Mouse (Mus musculus) adrenal gland, postnatal 36 days (tissue): ENCODE results near the gene Nbas. TPM values are rescaled to one million over a fixed set of nuclear protein-coding genes. Genes with fewer than 3 reads are reported as not detected.

ENCODE experiments used
- DNase-seq, 2 experiments: peaks; one replicate each; pipeline ENCODE4 v3.0.0; 2021; ENCODE audit warnings: mixed read lengths in 1 of 2
- total RNA-seq, 2 experiments: library from RNA; stranded (reverse); gene quantifications; 2 replicates each; pipeline ENCODE4 v1.2.3; 2021

Gene Nbas
- total RNA-seq, 2 experiments from 2014 or later: 27.0 to 30.6 TPM

DNA sequence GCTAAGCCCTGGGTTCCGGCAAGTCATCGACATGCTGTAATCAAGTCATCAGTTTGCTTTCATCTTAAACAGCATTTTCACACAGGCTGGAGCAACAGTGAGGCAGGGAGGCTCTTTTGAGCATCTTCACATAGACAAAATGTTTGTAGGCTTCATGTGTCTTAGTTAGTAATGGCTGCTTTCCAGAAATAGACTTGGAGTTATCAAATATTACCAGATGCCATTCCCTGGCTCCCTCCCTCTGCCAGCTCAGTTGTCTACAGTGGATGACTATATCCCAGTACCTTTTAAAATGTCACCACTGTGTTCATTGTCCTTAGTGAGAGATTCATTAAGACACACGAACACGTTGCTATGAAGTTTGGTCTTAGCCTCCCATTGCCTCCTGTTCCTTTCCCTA, 270.2 kb downstream of the Nbas start:
- no peak for DNase-seq

GRCm38 (mm10) chr12:13543806-13544205, 274.9 kb downstream of the Nbas start:
- DNase-seq: no peak

- no peak for DNase-seq
Measured at GRCm38 (mm10) chr12:13563646-13564289, 294.8 kb downstream of the Nbas start.

- DNase-seq: no peak
Measured at GRCm38 (mm10) chr12:13564330-13564729, 295.4 kb downstream of the Nbas start.

DNA sequence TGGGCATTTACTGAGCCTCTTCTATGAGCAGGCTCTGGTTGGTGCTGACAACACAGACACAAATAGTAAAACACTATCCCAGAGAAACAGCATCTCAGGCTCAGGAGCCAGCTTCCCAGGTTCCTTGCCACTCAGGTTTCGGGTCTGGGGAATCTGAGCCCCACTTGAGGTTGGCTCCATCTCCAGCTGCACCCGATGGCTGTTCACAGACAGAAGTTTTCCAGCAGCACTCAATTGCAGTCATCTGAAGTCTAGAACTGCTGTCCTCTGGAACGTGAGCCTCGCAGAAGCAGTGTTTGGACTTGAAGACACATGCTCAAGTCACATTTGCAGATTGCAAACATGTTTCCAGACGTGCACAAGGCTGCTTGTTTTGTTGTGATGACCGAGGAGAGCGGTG, 297.5 kb downstream of the Nbas start:
- DNase-seq: no peak

GRCm38 (mm10) chr12:13575158-13575557, 306.2 kb downstream of the Nbas start:
- DNase-seq: no peak

- DNase-seq: peak in 1 of 2 experiments; percentile 33
Measured at GRCm38 (mm10) chr12:13575605-13576600, 307.0 kb downstream of the Nbas start.

GRCm38 (mm10) chr12:13576761-13577160, 307.8 kb downstream of the Nbas start:
- DNase-seq: no peak

DNA sequence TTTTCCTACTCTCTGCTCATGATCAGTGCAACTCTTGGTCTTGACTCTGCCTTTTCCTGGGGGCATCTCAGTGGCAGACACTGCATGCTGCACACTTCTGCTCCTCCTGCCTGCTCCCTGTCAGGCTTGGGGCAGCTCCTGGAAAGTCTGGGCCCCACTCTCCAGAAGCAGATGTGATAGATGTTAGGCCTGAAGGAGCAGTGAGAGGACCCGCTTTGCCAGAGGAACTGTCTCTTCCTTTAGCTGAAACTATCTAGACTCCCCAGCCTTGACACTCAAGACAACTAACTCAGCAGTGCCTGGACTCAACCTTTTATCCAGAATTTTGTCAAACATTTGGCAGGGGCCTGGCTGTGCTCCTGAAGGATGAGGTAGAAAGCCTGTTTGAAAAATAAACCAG, 311.9 kb downstream of the Nbas start:
- DNase-seq: no peak

DNA sequence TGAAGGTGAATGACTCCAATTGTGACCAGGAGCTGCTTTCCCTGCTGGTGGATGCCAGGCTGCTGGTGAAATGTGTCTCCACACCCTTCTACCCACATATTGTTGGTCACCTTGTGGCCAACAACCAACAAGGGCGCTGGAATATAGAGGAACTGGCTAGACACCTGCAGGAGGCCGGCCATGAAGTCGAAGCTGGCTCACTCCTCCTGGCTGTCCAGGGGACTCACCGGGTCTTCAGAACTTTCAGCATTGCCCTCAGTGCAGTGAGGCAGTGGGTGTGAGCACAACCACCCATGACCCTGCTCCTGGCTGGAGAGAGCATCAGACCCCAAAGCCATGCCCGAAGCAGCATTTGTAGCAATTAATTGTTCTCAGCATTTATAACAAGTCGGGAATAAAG, 314.5 kb downstream of the Nbas start:
- no peak for DNase-seq

DNA sequence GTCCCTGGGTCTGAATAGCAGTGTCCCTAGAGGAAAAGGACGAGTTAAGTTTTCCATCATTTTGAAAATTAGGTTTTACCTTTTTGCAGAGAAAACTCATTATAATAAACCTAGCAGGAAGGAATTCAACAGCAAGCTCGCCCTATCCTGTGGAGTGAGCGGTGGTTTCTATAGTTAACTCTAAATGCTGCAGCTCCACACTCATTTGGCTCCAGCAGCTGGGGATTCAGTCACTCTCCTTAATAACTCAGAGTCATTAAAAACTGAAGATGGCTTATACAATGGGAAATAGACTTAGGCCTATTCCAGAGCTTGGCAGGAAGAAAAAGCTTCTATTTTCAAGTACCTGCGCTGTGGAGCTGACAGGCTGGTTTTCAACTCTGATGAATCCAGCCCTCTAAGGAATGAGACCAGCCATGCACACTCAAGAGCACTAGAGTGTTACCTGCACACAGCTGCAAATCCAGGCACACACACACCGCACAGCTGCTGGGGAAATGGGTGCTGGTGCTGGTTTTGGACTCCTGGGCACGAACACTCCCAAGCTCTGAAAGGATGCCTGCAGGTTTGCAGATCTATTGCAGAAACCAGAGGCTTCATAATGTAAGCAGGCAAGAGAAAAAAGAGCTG, 316.7 kb downstream of the Nbas start:
- no peak for DNase-seq

DNA sequence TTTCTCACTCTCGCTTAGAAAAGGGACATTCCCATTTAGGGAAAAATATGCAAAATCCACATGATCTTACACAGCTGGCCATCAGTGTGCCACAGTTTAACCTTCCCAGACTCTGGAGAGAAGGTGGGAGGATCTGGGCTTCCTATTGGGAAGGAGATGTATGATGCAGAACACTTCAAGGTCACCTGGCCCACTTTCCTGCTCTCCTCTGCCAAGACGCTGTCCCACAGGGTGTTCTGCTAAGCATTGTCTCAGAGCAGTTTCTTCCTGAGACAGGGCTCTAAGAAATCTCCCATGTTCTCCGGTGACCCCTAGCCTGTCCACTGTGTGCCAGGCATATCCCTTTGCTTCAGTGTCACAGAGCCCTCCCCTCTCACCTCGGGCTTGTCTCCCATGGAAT, 318.7 kb downstream of the Nbas start:
- DNase-seq: no peak

GRCm38 (mm10) chr12:13589021-13589420, 320.1 kb downstream of the Nbas start:
- no peak for DNase-seq

GRCm38 (mm10) chr12:13594746-13595469, 326.0 kb downstream of the Nbas start:
- peak in 1 of 2 experiments; percentile 13 for DNase-seq

GRCm38 (mm10) chr12:13597026-13597425, 328.1 kb downstream of the Nbas start:
- DNase-seq: no peak

DNA sequence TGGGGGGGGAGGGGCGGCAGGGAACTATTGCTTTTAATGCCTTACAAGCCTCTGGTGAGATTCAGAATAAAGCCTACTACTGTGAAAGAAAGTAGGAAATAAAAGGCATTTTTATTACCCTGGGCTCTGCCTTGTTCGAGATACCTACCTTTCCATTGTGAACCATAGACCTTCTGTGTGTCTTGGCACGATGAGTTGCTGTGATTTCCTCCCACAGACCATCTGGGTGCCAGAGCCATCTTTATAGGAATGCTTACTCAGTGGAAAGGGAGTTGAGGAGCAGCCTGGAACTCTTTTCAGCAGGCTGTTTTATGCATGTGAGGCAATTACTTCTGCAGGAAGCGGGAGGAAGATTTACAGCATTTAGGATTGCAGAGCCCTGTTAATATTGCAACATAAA, 329.6 kb downstream of the Nbas start:
- DNase-seq: no peak

DNA sequence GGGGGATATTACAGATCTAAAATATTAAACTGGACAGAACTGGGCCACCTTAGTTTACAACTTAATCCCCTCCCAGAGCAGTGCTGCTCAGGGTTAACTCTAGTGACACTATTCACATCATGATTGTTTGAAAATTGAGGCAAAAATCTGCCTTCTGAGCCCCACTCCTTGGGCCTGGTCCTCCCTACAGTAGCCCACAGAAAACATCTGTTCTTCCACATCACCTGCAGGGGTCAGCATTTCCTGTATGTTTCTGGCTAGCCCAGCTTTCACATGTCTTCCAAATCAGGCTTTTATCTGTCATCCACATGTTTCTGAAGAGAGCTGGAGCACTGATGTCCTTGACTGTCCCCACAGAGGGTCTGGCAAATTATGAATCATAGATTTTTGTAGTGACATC, 333.5 kb downstream of the Nbas start:
- peak; percentile 13 to 45 for DNase-seq

DNA sequence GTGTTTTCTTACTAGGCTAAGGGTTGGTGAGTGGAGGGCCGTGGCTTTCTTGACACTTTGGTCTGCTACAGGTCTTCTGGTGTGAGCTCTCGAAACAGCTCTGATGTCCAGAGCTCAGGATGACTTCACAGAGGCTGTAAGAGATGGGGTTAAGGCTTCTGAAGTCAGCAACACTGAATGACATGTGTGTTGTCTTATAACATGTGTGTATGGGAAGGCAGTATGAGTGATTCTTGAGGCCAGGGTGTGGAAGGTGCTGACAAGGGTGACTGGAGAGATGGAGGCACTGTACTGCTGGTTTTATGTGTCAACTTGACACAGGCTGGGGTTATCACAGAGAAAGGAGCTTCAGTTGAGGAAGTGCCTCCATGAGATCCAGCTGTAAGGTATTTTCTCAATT, 338.1 kb downstream of the Nbas start:
- no peak for DNase-seq

GRCm38 (mm10) chr12:13609027-13609426, 340.1 kb downstream of the Nbas start:
- no peak for DNase-seq

GRCm38 (mm10) chr12:13613041-13613440, 344.1 kb downstream of the Nbas start:
- no peak for DNase-seq

GRCm38 (mm10) chr12:13615661-13616060, 346.7 kb downstream of the Nbas start:
- no peak for DNase-seq

DNA sequence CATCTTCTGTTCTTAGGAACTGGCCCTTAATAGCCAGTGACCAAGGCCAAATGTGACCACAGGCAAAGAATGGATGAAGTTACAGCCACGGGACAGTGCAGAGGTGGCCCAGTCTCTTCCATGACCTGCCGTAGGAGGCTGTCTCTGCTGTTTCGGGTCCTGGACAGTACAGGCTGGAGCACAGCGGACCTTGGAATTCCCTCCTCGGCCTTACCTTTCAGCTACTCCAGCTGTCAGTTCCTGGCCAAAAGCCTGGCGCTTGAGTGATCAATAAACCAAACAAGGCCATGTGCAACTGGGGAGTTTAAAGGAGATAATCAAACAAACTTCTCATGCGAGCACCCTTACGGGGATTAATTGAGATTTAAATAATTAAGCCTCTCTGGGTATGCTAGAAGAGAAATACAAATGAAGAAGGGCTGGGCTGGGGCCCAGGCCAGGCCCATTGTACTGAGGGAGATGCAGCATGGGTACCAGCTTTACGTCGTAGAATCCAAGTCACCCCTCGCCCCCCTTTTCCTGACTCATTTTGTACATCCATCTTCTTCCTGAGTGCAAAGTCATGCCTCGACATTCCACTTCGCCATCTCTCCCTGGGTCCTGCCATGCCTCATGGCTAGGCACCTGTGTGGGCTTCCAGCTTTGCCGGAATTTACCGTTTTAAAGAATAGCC, 353.4 kb downstream of the Nbas start:
- DNase-seq: no peak
